Mouse (Mus musculus) ES-E14 (cell line): ENCODE measurements around the gene Ldah. TPM values are rescaled to one million over a fixed set of nuclear protein-coding genes. Genes with fewer than 3 reads are reported as not detected.

ENCODE experiments used
- DNase-seq: peaks from one replicate; pipeline ENCODE4 v3.0.0-alpha.2; 2013; ENCODE audit warnings: low read depth, low spot score
- H3K27ac ChIP-seq: 2 replicates; pipeline ENCODE4 v1.5.1; 2012; ENCODE audit warnings: low read depth, mild to moderate bottlenecking, low read length, moderate library complexity, mixed read lengths; ENCODE audit not compliant: poor library complexity, insufficient read depth, severe bottlenecking
- H3K36me3 ChIP-seq: 2 replicates; pipeline ENCODE4 v1.6.1; 2012; ENCODE audit warnings: mild to moderate bottlenecking, low read length, moderate library complexity, mixed read lengths; ENCODE audit not compliant: control insufficient read depth, poor library complexity, insufficient read depth, severe bottlenecking
- H3K4me1 ChIP-seq, 2 experiments: fragments of 150-350 bp in 1 of 2; sonication (generic) in 1 of 2; 2 replicates each; pipeline ENCODE4 v1.6.1; 2012; ENCODE audit warnings: low read length in 2 of 2, mild to moderate bottlenecking in 1 of 2, mixed read lengths in 1 of 2; ENCODE audit not compliant: control insufficient read depth in 2 of 2, insufficient read depth in 2 of 2, poor library complexity in 1 of 2
- H3K4me3 ChIP-seq, 2 experiments: fragments of 150-350 bp in 1 of 2; sonication (generic) in 1 of 2; 2 replicates each; pipeline ENCODE4 v1.5.1; 2012; ENCODE audit warnings: low read length in 2 of 2, low read depth in 1 of 2, mild to moderate bottlenecking in 1 of 2, mixed read lengths in 1 of 2; ENCODE audit not compliant: insufficient read depth in 1 of 2, poor library complexity in 1 of 2, severe bottlenecking in 1 of 2
- H3K9ac ChIP-seq: 2 replicates; pipeline ENCODE4 v1.6.1; 2012; ENCODE audit warnings: low read depth, mild to moderate bottlenecking, low read length, mixed read lengths; ENCODE audit not compliant: poor library complexity, insufficient read depth, severe bottlenecking
- H3K9me3 ChIP-seq: fragments of 150-350 bp; sonication (generic); 2 replicates; pipeline ENCODE4 v1.6.1; 2012; ENCODE audit warnings: low read depth, mild to moderate bottlenecking, low read length; ENCODE audit not compliant: control insufficient read depth, insufficient read depth
- CHD2 ChIP-seq: IDR thresholded peaks from 2 replicates; pipeline ENCODE4 v1.6.1; 2014; ENCODE audit warnings: mild to moderate bottlenecking, low read depth, low read length, inconsistent platforms
- HCFC1 ChIP-seq: IDR thresholded peaks from 2 replicates; pipeline ENCODE4 v1.6.1; 2012; ENCODE audit warnings: low read length, inconsistent platforms, borderline replicate concordance; ENCODE audit not compliant: insufficient read depth
- MAFK ChIP-seq: IDR thresholded peaks from 2 replicates; pipeline ENCODE4 v1.6.1; 2014; ENCODE audit warnings: mild to moderate bottlenecking, low read depth, low read length, inconsistent platforms; ENCODE audit not compliant: insufficient read depth
- ZC3H11A ChIP-seq: IDR thresholded peaks from 2 replicates; pipeline ENCODE4 v1.6.1; 2012; ENCODE audit warnings: low read depth, mild to moderate bottlenecking, inconsistent platforms, low read length, borderline replicate concordance
- ZNF384 ChIP-seq: IDR thresholded peaks from 2 replicates; pipeline ENCODE4 v1.6.1; 2012; ENCODE audit warnings: low read depth, low read length, inconsistent platforms
- in situ Hi-C, 2 experiments: fragments of 600-800 bp; cut with MboI; formaldehyde crosslinking; loops; one replicate each; pipeline ENCODE4 v1.15.1; 2025; ENCODE audit warnings: low sequenced_read_pairs in 2 of 2, inconsistent platforms in 1 of 2; ENCODE audit not compliant: unreplicated experiment in 2 of 2
- total RNA-seq: library from RNA; depleted of rRNA; stranded (reverse); fragments of 300-350 nt; gene quantifications from 2 replicates; pipeline ENCODE4 v1.2.3, GENCODE M21; 2012

Ldah gene
- total RNA-seq, 1 experiment = 27.4 TPM

DNA sequence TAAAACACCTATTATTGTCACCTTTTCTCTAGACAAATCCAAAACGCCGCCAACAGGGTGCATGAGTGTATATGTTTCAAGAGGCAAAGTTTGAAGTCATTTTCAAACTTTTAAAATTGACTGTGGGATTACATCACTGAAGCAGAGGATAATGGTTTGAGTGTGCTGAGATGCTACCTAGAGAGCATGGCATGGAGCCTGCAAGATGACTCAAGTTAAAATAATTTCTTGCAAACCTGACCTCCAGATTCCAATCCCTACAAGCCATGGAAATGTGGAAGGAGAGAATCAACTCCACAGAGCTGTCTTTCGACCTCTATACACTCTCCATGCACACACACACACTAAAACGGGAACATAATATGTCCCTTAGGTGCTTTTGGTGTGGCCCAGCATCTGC lies 104.4 kb downstream of the Ldah start:
- TF ChIP-seq CHD2 = no peak
- TF ChIP-seq ZNF384 = no peak
- no peak for TF ChIP-seq HCFC1
- no peak for TF ChIP-seq MAFK
- TF ChIP-seq ZC3H11A = no peak
- H3K27ac ChIP-seq = no peak overlapping the region
- DNase-seq = no peak
- peaks cover 3% of the 10 kb centered on the region; the same call in 1 of the 2 replicates for H3K36me3 ChIP-seq
- no peaks in the 10 kb centered on the region for H3K9me3 ChIP-seq
- peaks cover 0 to 3% of the 10 kb centered on the region in 2 experiments; a peak in 1 of 4 replicates for H3K4me1 ChIP-seq
- in situ Hi-C loops = no loop called here
- no peak overlapping the region for H3K9ac ChIP-seq
- H3K4me3 ChIP-seq = no peak overlapping the region

DNA sequence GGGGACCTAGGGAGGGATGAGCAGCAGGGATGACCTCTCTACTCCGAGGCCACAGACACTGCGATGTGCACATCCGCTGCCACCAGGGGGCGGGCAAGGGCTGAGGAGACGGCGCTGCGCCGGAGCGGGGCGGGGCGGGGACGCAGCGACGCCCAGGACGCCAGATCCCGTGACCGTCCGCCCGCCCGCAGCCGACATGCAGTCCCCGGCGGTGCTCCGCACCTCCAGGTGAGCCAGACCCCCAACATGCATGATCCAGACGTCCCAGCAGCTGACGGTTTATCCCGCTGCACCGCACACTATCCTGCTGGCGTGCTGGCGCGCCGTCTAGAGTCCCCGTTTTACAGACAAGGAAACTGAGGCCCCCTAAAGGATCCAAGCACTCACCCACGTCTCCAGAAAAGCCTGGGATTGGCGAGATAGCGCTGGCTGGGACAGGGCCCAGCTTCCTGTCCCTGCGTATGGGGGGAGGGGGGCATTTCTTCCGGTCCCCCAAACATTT lies 105.4 kb downstream of the Ldah start, which contains the start of gene Hs1bp3:
Gene Hs1bp3 (plus strand): TSS at position 163 of the 502 bp plus-strand sequence.
- DNase-seq = peak; percentile 81
- Histone ChIP-seq H3K9me3 (no peaks in the 10 kb centered on the region), H3K4me1 (peaks cover 0 to 3% of the 10 kb centered on the region in 2 experiments; a peak in 1 of 4 replicates), H3K36me3 (peaks cover 13% of the 10 kb centered on the region; the same call in 1 of the 2 replicates), H3K27ac (peak within 1 kb of the TSS; percentile 61; the same call in 1 of the 2 replicates), H3K4me3 (peak within 1 kb of the TSS; percentile 84 to 89), H3K9ac (peak within 1 kb of the TSS; percentile 86)
- in situ Hi-C loops = no loop called here
- TF ChIP-seq CHD2 = no peak
- TF ChIP-seq HCFC1 = no peak
- no peak for TF ChIP-seq ZC3H11A

DNA sequence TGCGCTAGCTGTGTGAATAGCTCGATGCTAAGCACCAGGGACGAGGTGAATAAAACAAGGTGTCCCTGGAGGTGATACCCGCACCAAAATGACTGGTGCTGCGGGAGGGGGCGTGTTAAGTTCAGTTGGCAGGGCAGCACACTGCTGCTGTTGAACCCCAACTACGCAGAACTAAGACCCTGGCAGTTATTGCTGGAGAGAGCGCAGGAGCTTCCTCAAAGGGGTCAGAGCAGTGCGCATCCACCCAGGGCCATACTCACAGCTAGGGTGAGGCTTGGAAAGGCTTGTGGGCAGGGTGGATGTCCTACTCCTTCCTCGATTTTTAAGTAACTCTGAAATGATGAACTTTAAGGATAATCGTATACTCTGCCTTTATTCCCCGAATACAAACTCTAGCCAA lies 105.9 kb downstream of the Ldah start:
- H3K9ac ChIP-seq = peak overlapping the region; percentile 86
- H3K36me3 ChIP-seq = peaks cover 16% of the 10 kb centered on the region; the same call in 1 of the 2 replicates
- in situ Hi-C loops = no loop called here
- TF ChIP-seq MAFK = no peak
- TF ChIP-seq HCFC1 = no peak
- no peak for TF ChIP-seq ZNF384
- TF ChIP-seq CHD2 = no peak
- no peak for TF ChIP-seq ZC3H11A
- H3K27ac ChIP-seq = no peak overlapping the region
- peak overlapping the region; percentile 84 to 89 for H3K4me3 ChIP-seq
- DNase-seq = no peak
- no peaks in the 10 kb centered on the region for H3K9me3 ChIP-seq
- peaks cover 0 to 3% of the 10 kb centered on the region in 2 experiments; a peak in 1 of 4 replicates for H3K4me1 ChIP-seq

DNA sequence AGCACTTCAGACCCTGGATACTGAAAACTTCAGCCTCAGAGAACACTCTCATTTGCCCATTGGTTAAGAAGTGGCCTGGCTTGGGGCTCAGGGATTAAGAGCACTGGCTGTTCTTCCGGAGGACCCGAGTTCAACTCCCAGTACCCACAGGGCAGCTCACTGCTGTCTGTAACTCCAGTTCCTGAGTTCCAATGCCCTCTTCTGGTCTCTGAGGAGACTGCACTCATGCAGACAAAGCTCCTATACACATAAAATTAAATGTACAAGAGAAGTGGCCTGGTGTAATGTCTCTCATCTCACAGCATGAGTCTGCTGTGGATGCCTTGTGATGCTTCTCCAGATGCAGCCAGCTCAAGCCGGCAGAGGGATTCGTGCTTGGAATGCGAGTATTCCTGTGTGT lies 108.6 kb downstream of the Ldah start:
- in situ Hi-C loops = no loop called here
- H3K9me3 ChIP-seq = no peaks in the 10 kb centered on the region
- peaks cover 0 to 9% of the 10 kb centered on the region in 2 experiments; a peak in 1 of 4 replicates for H3K4me1 ChIP-seq
- DNase-seq = no peak
- peaks cover 30% of the 10 kb centered on the region for H3K36me3 ChIP-seq
- no peak overlapping the region for H3K27ac ChIP-seq
- no peak overlapping the region for H3K9ac ChIP-seq
- TF ChIP-seq MAFK (no peak), ZC3H11A (no peak), HCFC1 (no peak), CHD2 (no peak), ZNF384 (no peak)
- H3K4me3 ChIP-seq = no peak overlapping the region
